Mouse (Mus musculus) heart, embryonic 16.5 days (tissue): ENCODE data around the gene Fubp1. TPM values are rescaled to one million over a fixed set of nuclear protein-coding genes. Genes with fewer than 3 reads are reported as not detected.

Experiments used
- ATAC-seq: fragments of 200-750 bp; cut with Nextera tagmentation; replicated peaks from 2 replicates; pipeline ENCODE4 v1.8.0; 2017; ENCODE audit warnings: moderate number of reproducible peaks; ENCODE audit not compliant: insufficient read depth, low FRiP score; ENCODE audit errors: extremely low read depth
- H3K27ac ChIP-seq: fragments of 300-500 bp; sonication (generic); 2 replicates; pipeline ENCODE4 v1.5.1; 2014; ENCODE audit warnings: mild to moderate bottlenecking, low read length, control low read depth, moderate library complexity
- H3K27me3 ChIP-seq: fragments of 300-500 bp; sonication (generic); 2 replicates; pipeline ENCODE4 v1.6.1; 2014; ENCODE audit warnings: low read length, mixed read lengths; ENCODE audit not compliant: control insufficient read depth, insufficient read depth
- H3K36me3 ChIP-seq: fragments of 300-500 bp; sonication (generic); 2 replicates; pipeline ENCODE4 v1.6.1; 2014; ENCODE audit not compliant: control insufficient read depth, insufficient read depth
- H3K4me1 ChIP-seq: fragments of 300-500 bp; sonication (generic); 2 replicates; pipeline ENCODE4 v1.6.1; 2014; ENCODE audit warnings: low read length, mixed read lengths; ENCODE audit not compliant: control insufficient read depth, insufficient read depth
- H3K4me2 ChIP-seq: fragments of 300-500 bp; sonication (generic); 2 replicates; pipeline ENCODE4 v1.6.1; 2014; ENCODE audit warnings: low read depth, mild to moderate bottlenecking, control low read depth, low read length
- H3K4me3 ChIP-seq: fragments of 300-500 bp; sonication (generic); 2 replicates; pipeline ENCODE4 v1.5.1; 2014; ENCODE audit warnings: mild to moderate bottlenecking, control low read depth, low read length
- H3K9ac ChIP-seq: fragments of 300-500 bp; sonication (generic); 2 replicates; pipeline ENCODE4 v1.6.1; 2014; ENCODE audit warnings: low read length, control low read depth
- H3K9me3 ChIP-seq: fragments of 300-500 bp; sonication (generic); replicated peaks from 2 replicates; pipeline ENCODE4 v1.6.1; 2016; ENCODE audit warnings: low read length; ENCODE audit not compliant: control insufficient read depth
- WGBS: fragments of 180-500 bp; shearing (Covaris S2); extraction: QIAGEN DNeasy Blood & Tissue Kit; methylation state at CpG from one replicate; pipeline ENCODE4 v1.1.7; 2014; 5-methylcytosine and 5-hydroxymethylcytosine counted together
- polyA plus RNA-seq: library from polyadenylated mRNA; unstranded; fragments of >200 nt; fragmentation: Nextera tagmentation; extraction: Ambion mirVana; gene quantifications from 2 replicates; pipeline ENCODE4 v1.2.1, GENCODE M21; 2015

Fubp1 gene
- polyA plus RNA-seq, 1 experiment from 2014 or later, result 124 TPM

DNA sequence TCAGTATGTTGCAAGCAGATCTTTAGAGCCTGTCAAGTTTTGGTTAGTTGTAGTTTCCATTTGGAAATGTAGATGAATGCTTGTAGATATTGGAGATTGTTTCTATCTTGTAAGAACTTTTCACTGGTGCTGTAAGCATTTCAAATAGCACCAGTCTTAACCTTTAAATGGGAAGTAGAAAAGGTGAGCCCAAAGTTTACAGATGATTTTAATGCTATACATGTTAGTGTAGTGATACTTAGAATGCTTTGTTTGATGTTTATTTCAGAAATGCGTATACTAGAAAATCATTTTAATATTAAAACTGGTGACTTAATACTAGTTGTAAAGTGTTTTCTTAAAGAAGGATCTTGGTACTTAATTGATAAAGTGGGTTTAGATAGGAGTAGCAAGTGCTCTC lies 25.6 kb downstream of the Fubp1 start:
- Histone ChIP-seq H3K36me3 (peaks cover 37% of the 10 kb centered on the region), H3K4me3 (no peak overlapping the region), H3K27me3 (no peaks in the 10 kb centered on the region), H3K27ac (no peak overlapping the region), H3K4me2 (no peak overlapping the region), H3K9ac (no peak overlapping the region), H3K9me3 (no peaks in the 10 kb centered on the region), H3K4me1 (no peaks in the 10 kb centered on the region)
- no peak for ATAC-seq
- 94% methylated on average over 1 of the region's 1 CpGs for WGBS

DNA sequence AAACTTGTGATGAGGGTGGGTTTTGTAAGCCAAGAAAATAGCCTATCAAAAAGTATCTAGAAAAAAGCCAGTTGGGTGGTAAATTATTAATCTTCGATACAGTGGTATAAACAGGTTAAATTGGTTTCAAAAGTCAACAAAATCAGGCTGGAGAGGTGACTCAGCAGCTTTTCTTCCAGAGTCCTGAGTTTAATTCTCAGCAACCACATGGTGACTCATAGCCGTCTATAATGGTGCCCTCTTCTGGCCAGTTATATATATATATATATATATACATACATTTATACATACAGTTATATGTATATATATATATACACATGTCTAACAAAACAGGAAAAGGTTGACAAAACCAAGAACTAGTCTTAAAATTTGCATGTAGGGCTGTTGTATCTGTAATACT lies 28.6 kb downstream of the Fubp1 start:
- no peaks in the 10 kb centered on the region for H3K27me3 ChIP-seq
- no peaks in the 10 kb centered on the region for H3K9me3 ChIP-seq
- no peak overlapping the region for H3K9ac ChIP-seq
- no peak for ATAC-seq
- H3K4me3 ChIP-seq, result no peak overlapping the region
- no peak overlapping the region for H3K27ac ChIP-seq
- WGBS, result 53% methylated on average over 2 of the region's 2 CpGs
- no peak overlapping the region for H3K4me2 ChIP-seq
- peaks cover 45% of the 10 kb centered on the region for H3K36me3 ChIP-seq
- H3K4me1 ChIP-seq, result no peaks in the 10 kb centered on the region

DNA sequence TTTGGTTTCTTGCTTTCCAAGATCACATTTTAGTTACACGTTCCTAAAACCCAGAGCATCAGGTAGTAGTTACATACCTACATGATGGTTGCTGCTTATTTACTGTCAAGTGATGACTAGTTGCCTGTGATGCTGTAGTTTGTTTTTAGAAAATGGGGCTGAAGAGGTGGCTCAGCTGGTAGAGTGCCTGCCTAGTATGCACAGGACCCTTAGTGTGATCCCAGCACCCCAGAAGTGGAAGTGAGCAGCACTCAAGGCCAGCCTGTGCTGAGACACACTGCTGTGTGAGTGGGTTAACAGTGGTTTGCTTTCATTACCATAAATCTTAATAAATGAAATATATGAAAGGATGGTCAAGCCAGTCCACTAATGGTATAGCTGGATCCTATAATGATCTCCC lies 29.4 kb downstream of the Fubp1 start:
- WGBS, result 86% methylated on average over 1 of the region's 1 CpGs
- no peak overlapping the region for H3K4me3 ChIP-seq
- no peaks in the 10 kb centered on the region for H3K9me3 ChIP-seq
- ATAC-seq, result no peak
- no peaks in the 10 kb centered on the region for H3K4me1 ChIP-seq
- H3K27ac ChIP-seq, result no peak overlapping the region
- no peak overlapping the region for H3K4me2 ChIP-seq
- no peaks in the 10 kb centered on the region for H3K27me3 ChIP-seq
- no peak overlapping the region for H3K9ac ChIP-seq
- H3K36me3 ChIP-seq, result peaks cover 42% of the 10 kb centered on the region

DNA sequence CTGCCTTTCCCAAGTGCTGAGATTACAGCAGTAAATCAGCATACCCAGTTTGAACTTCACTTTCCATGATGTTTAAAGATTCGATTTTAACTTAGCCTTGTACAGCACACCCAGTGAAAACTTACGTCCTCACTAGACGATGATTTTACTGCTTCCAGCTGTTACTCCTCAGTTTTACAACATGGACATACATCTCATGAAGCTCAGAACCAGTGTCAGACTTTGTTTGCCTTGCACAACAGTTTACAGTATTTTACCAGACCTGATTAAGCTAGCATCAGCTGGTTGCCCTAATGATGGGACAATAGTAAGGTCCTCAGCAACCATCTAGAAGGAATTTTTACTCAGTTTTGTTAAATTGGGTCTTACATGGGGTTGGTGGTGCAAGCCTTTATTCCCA lies 30.9 kb downstream of the Fubp1 start:
- Histone ChIP-seq H3K4me2 (no peak overlapping the region), H3K9me3 (no peaks in the 10 kb centered on the region), H3K4me1 (no peaks in the 10 kb centered on the region), H3K9ac (no peak overlapping the region), H3K4me3 (no peak overlapping the region), H3K27me3 (no peaks in the 10 kb centered on the region), H3K27ac (no peak overlapping the region), H3K36me3 (peaks cover 45% of the 10 kb centered on the region)
- no peak for ATAC-seq
- 84% methylated on average over 3 of the region's 3 CpGs for whole genome bisulfite sequencing

DNA sequence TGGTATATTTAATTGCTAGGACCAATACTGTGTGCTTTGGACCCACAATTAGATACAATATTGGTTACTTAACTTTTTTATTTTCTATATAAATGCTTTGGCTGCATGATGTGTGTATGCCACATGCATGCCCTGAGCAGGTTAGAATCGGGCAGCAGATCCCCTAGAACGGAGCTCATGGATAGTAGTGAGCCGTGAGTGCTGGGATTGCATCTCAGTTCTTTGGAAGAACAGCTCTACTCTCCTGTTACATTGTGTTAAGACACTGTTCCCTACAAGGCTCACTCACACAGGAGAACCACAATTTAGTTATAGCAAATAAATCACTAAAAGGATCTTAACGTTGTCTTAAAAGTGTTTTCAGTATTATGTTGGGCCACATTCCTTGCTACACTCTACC lies 33.1 kb downstream of the Fubp1 start:
- Histone ChIP-seq H3K4me1 (no peaks in the 10 kb centered on the region), H3K36me3 (peaks cover 47% of the 10 kb centered on the region), H3K4me2 (no peak overlapping the region), H3K4me3 (no peak overlapping the region), H3K9ac (no peak overlapping the region), H3K9me3 (no peaks in the 10 kb centered on the region), H3K27me3 (no peaks in the 10 kb centered on the region), H3K27ac (no peak overlapping the region)
- ATAC-seq, result no peak
- 72% methylated on average over 4 of the region's 4 CpGs for WGBS

DNA sequence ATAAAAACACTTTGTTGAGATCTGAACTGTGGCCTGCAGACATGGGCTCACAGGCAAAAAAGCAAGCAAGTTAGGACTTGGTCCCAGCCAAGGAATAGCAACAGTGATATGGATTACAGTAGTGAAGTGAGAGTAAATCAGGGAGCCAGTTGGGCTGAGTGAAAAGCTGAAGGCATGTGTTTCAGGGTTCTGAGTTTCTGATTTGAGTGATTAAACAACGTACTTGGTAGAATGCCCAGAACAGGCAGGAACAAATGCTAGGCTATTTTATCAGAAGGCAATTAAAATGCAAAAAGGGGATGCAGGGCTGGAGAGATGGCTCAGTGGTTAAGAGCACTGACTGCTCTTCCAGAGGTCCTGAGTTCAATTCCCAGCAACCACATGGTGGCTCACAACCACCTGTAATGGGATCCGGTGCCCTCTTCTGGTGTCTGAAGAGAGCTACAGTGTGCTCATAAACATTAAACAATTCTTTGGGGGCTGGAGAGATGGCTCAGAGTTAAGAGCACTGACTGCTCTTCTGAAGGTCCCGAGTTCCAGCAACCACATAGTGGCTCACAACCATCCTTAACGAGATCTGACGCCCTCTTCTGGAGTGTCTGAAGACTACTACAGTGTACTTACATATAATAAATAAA lies 35.2 kb downstream of the Fubp1 start:
- peaks cover 45% of the 10 kb centered on the region for H3K36me3 ChIP-seq
- no peaks in the 10 kb centered on the region for H3K27me3 ChIP-seq
- ATAC-seq, result no peak
- H3K4me1 ChIP-seq, result no peaks in the 10 kb centered on the region
- WGBS, result 61% methylated on average over 5 of the region's 5 CpGs
- H3K4me3 ChIP-seq, result no peak overlapping the region
- H3K9ac ChIP-seq, result no peak overlapping the region
- no peak overlapping the region for H3K4me2 ChIP-seq
- no peaks in the 10 kb centered on the region for H3K9me3 ChIP-seq
- 0 out of 2 replicates have a peak overlapping the region, but pooled peaks have one; percentile 18 for H3K27ac ChIP-seq

DNA sequence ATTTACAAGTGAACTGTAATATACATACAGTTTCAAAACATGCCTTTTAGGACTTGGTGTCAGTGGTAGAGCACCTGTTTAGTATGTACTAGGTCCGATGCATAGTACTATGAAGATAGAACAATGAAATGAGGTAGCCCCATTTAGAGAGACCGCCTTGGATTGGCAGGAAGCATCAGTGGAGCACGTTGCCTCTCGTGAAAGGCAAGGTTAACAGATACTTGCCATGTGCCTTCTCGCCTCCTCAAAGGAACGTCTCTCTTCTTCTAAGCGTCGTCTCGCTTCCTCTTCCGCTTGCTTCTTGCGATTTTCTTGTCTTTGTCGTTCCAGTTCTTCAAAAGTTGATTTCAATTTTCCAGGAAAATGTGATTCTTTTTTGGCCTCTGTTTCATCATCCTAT lies 37.5 kb downstream of the Fubp1 start:
- Histone ChIP-seq H3K4me1 (no peaks in the 10 kb centered on the region), H3K9me3 (no peaks in the 10 kb centered on the region), H3K4me2 (no peak overlapping the region), H3K27me3 (no peaks in the 10 kb centered on the region), H3K36me3 (peaks cover 37% of the 10 kb centered on the region), H3K4me3 (no peak overlapping the region), H3K27ac (no peak overlapping the region), H3K9ac (no peak overlapping the region)
- ATAC-seq, result no peak
- WGBS, result 85% methylated on average over 12 of the region's 12 CpGs

DNA sequence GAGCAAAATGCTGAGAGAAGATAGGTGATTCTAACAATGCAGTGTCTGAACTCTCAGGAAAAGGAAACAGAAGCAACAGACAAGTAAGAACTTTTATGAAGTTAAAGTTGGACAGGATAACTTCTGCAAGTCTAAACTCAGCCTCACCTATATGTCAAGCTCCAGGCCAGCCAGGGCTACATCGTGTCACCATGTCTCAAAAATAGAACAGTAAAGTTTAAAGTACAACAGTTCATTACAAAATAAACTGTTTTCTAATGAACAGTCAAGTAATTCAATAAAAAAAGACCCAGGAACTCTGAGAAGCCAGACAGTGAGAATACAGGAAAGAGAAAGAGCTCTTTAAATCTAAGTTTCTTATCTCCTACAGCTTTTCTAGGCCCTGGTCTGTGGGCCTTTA lies 40.3 kb downstream of the Fubp1 start:
- Histone ChIP-seq H3K27me3 (no peaks in the 10 kb centered on the region), H3K9ac (no peak overlapping the region), H3K9me3 (no peaks in the 10 kb centered on the region), H3K36me3 (peaks cover 34% of the 10 kb centered on the region), H3K4me1 (no peaks in the 10 kb centered on the region), H3K27ac (no peak overlapping the region), H3K4me3 (no peak overlapping the region), H3K4me2 (no peak overlapping the region)
- no peak for ATAC-seq
- WGBS, result 66% methylated on average over 1 of the region's 1 CpGs

DNA sequence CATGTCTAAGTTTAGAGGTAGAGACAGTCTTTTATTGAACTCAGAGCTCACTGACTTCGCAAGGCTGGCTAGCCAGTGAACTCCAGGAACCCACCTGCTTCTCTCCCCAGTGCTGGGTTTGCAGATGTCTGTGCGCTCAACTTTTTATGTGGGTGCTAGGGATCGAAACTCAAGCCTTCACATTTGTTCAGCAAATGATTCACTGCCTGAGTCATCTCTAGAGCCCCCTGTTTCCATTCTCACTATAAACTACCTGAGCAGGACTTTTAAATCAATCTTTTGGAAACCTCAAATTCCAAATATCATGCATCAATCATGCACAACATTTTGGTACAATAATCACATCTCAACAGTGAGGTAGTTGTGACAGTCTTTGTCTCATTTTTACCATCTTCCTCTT lies 47.3 kb downstream of the Fubp1 start:
- no peak overlapping the region for H3K4me3 ChIP-seq
- 0 out of 2 replicates have a peak overlapping the region, but pooled peaks have one; percentile 5 for H3K9ac ChIP-seq
- H3K27me3 ChIP-seq, result no peaks in the 10 kb centered on the region
- WGBS, result 80% methylated on average over 3 of the region's 3 CpGs
- no peak for ATAC-seq
- peaks cover 10% of the 10 kb centered on the region for H3K36me3 ChIP-seq
- peaks cover 36% of the 10 kb centered on the region for H3K4me1 ChIP-seq
- no peaks in the 10 kb centered on the region for H3K9me3 ChIP-seq
- no peak overlapping the region for H3K27ac ChIP-seq
- H3K4me2 ChIP-seq, result peak overlapping the region; percentile 18; the same call in 1 of the 2 replicates
